Mouse (Mus musculus) lung, postnatal 36 days (tissue): ENCODE results near the gene Scgb1b15.
"Not testable (repeated sequence)": the region's sequence is repeated elsewhere in the genome, so short reads cannot be mapped to it uniquely, and the experiment has no call there.

Experiments used
- DNase-seq: peaks from one replicate; pipeline ENCODE4 v3.0.0; 2022; ENCODE audit warnings: mixed read lengths

Gene Scgb1b15

GRCm38 (mm10) chr7:32836254-32836653, at the start of gene Scgb1b15:
TSS of gene Scgb1b15 (plus strand) at chr7:32836554.
- not testable (repeated sequence) for DNase-seq

GRCm38 (mm10) chr7:32829562-32829961, 6.8 kb upstream of the Scgb1b15 start, which contains the start of gene Scgb2b15:
TSS of gene Scgb2b15 (minus strand) at chr7:32829662.
- DNase-seq, result not testable (repeated sequence)
